Mouse (Mus musculus) adrenal gland, adult (tissue): ENCODE measurements around the gene Krtap4-1.

ENCODE experiments used
- DNase-seq, 2 experiments: peaks; one replicate each; pipeline ENCODE4 v3.0.0; 2022 to 2023; ENCODE audit warnings: low spot score in 1 of 2; ENCODE audit not compliant: inconsistent age in 2 of 2

The Krtap4-1 gene

DNA sequence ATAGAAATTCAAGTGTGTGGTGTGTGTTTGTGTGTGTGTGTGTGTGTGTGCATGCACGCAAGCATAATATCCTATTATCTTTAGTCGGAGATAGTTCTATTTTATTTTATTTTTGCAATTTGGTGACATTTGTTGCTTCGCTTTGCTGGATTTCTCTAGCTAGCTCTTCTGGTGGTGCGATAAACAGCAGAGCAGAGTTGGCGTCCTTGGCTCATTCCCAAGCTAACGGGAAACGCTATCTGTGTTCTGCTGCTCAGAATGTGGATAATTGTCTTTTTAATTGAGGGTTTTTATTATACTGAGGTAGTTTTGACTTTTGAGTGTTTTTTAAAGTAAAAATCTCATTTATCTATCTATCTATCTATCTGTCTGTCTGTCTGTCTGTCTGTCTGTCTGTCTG lies 42.9 kb downstream of the Krtap4-1 start:
- DNase-seq, result no peak

DNA sequence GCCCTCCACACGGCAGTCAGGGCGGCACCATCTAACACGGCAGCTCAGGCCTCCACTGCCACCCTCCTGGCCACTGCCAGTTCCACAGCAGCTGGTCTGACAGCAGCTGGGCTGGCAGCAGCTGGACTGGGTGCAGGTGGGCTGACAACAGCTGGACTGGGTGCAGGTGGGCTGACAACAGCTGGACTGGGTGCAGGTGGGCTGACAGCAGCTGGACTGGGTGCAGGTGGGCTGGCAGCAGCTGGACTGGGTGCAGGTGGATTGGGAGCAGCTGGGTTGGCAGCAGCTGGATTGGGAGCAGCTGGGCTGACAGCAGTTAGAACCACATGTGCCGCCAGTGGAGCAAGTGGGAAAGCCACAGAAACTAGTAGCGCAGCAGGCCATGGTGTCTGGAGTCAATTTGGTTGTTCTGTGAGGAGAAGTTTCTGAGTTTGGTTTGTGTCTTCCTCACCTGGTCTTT lies 44.8 kb downstream of the Krtap4-1 start, which contains the start of gene Krtap1-4:
Gene Krtap1-4, minus strand, starts transcription at position 410 of the 460 bp plus-strand sequence.
- DNase-seq, result no peak

DNA sequence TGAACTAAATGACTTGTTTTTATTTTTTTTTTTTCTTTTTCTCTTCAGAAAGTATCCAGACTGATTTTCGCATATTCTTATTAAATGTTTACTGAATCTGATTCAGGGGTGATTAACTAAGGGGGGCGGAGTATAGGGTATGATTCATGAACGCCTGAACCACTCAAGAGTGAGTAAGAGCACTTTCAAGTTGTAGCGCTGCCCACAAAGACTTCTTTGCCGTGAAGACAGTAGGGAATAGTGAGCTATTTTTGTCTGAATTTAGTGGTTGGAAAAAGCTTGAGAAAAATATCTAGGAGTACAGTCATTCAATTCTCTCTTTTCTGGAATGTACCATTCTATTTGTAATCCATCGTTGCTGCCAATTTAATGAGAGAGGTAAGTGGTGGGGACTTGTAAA lies 46.5 kb downstream of the Krtap4-1 start:
- no peak for DNase-seq

DNA sequence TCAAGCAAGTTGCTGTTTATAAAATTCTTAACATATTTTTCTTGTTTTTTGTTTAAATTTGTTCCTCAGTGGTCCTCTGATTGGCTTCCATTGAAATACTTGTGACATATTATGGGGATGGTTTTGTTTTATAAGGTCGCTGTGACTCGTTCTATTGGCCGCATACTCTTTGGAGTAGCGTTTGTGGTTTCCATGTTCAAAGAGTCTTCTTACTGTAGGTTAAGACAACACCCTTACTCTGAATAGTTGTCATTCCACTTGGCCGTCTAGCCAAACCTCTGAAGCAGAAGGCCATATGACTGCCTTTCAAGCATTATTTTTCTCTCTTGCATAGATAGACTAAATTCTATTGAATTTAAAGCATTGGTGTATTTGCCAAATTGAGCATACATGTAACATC lies 47.0 kb downstream of the Krtap4-1 start:
- no peak for DNase-seq

DNA sequence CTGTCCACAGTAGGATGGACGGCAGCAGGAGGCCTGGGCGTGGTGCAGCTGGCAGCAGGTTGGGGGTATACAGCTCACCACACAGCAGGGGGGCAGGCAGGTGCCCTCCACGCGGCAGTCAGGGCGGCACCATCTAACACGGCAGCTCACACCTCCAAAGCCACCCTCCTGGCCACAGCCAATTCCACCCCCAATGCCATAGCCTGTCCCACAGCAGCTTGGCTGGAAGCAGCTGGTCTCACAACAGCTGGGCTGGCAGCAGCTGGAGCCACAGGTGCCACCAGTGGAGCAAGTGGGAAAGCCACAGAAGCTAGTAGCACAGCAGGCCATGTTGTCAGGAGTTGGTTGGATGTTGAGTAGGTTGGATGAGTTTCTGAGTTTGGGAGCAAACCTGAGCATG lies 47.4 kb downstream of the Krtap4-1 start, which contains the start of gene Krtap1-5:
Gene Krtap1-5, minus strand, starts transcription at position 381 of the 400 bp plus-strand sequence.
- DNase-seq, result no peak
